In genomic region chr8:93810859-93811602, GRCm38 (mm10) we compare ENCODE assay signal across 7 mouse cellular contexts. TPM values are rescaled to one million over a fixed set of nuclear protein-coding genes. Genes with fewer than 3 reads are reported as not detected.
DNase-seq lines count a peak whose midpoint lies in the region; ATAC-seq lines count a peak whose summit lies in the region.

No protein-coding gene starts in this region.

- no peak for DNase-seq in lung, adult 18-20 months
- peak; percentile 53 for DNase-seq in cerebellum, adult 8-10 months
- DNase-seq in forebrain, embryonic 14.5 days (ENCODE audit: low spot score) = peak; percentile 58
- DNase-seq in B cell, adult 2 months = no peak
- no peak for DNase-seq in ovary, postnatal 14 days (ENCODE audit: low spot score)

- WGBS in lung, embryonic 16.5 days = 1% methylated on average over 44 of the region's 53 CpGs
- WGBS in forebrain, embryonic 14.5 days = under 1% methylated on average over 48 of the region's 53 CpGs
- 1% methylated on average over 53 of the region's 53 CpGs for WGBS in liver, embryonic 15.5 days (ENCODE audit: insufficient replicate concordance)

- H3K36me3 ChIP-seq in lung, embryonic 16.5 days (ENCODE audit: control insufficient read depth, insufficient read depth, low read length) = no peaks in the 10 kb centered on the region
- H3K36me3 ChIP-seq in forebrain, embryonic 14.5 days (ENCODE audit: control insufficient read depth, insufficient read depth, low read length) = no peaks in the 10 kb centered on the region
- no peaks in the 10 kb centered on the region for H3K36me3 ChIP-seq in liver, embryonic 15.5 days (replicated peaks)

- H3K4me1 ChIP-seq in lung, embryonic 16.5 days (replicated peaks; ENCODE audit: control insufficient read depth, insufficient read depth, low read length) = peaks cover 11% of the 10 kb centered on the region; the same call in 1 of the 2 replicates
- H3K4me1 ChIP-seq in forebrain, embryonic 14.5 days (ENCODE audit: control insufficient read depth, insufficient read depth, low read length) = peaks cover 22% of the 10 kb centered on the region
- H3K4me1 ChIP-seq in liver, embryonic 15.5 days (replicated peaks) = peaks cover 13% of the 10 kb centered on the region; the same call in 1 of the 2 replicates

- H3K27me3 ChIP-seq in lung, embryonic 16.5 days (ENCODE audit: control insufficient read depth, insufficient read depth, low read depth, low read length) = peaks cover 49% of the 10 kb centered on the region
- no peaks in the 10 kb centered on the region for H3K27me3 ChIP-seq in forebrain, embryonic 14.5 days (replicated peaks; ENCODE audit: control insufficient read depth, insufficient read depth, low read length)
- peaks cover 78% of the 10 kb centered on the region for H3K27me3 ChIP-seq in liver, embryonic 15.5 days

- H3K4me3 ChIP-seq in lung, embryonic 16.5 days (ENCODE audit: low read length) = peak overlapping the region; percentile 68
- H3K4me3 ChIP-seq in forebrain, embryonic 14.5 days (ENCODE audit: low read depth, low read length) = peak overlapping the region; percentile 88
- peak overlapping the region; percentile 56 for H3K4me3 ChIP-seq in liver, embryonic 15.5 days (replicated peaks)

- peak overlapping the region; percentile 69 for H3K9ac ChIP-seq in lung, embryonic 16.5 days (ENCODE audit: low read length)
- H3K9ac ChIP-seq in forebrain, embryonic 14.5 days (ENCODE audit: low read length) = peak overlapping the region; percentile 96
- no peak overlapping the region for H3K9ac ChIP-seq in liver, embryonic 15.5 days

- peak overlapping the region; percentile 94 for H3K4me2 ChIP-seq in lung, embryonic 16.5 days (ENCODE audit: low read depth, low read length)
- peak overlapping the region; percentile 77 for H3K4me2 ChIP-seq in forebrain, embryonic 14.5 days (ENCODE audit: low read length)
- peak overlapping the region; percentile 77 for H3K4me2 ChIP-seq in liver, embryonic 15.5 days

- no peaks in the 10 kb centered on the region for H3K9me3 ChIP-seq in lung, embryonic 16.5 days (ENCODE audit: control insufficient read depth, low read length)
- H3K9me3 ChIP-seq in forebrain, embryonic 14.5 days (replicated peaks; ENCODE audit: control insufficient read depth, low read length) = no peaks in the 10 kb centered on the region
- no peaks in the 10 kb centered on the region for H3K9me3 ChIP-seq in liver, embryonic 15.5 days (replicated peaks)

- ATAC-seq in lung, embryonic 16.5 days (ENCODE audit: low read depth) = no peak
- peak; percentile 16; the same call in 1 of the 2 replicates for ATAC-seq in forebrain, embryonic 14.5 days
- no peak for ATAC-seq in liver, embryonic 15.5 days (ENCODE audit: insufficient read depth)

- H3K27ac ChIP-seq in lung, embryonic 16.5 days (ENCODE audit: low read length) = no peak overlapping the region
- H3K27ac ChIP-seq in forebrain, embryonic 14.5 days (ENCODE audit: low read depth, low read length) = peak overlapping the region; percentile 96
- no peak overlapping the region for H3K27ac ChIP-seq in liver, embryonic 15.5 days (replicated peaks)

RNA-seq across cellular contexts. Expression of gene Gnao1, which starts 1.3 kb away (rescaled TPM):
- 3.7 and 4.7 TPM in 2 replicates for polyA plus RNA-seq in lung, embryonic 16.5 days (2015; fragmentation: Nextera tagmentation; extraction: Ambion mirVana)
- polyA plus RNA-seq in forebrain, embryonic 14.5 days (2014; fragmentation: Nextera tagmentation; extraction: Ambion mirVana) = 107 and 129 TPM in 2 replicates
- polyA plus RNA-seq in liver, embryonic 15.5 days (2015; fragmentation: Nextera tagmentation; extraction: Ambion mirVana) = 0.15 and 0.74 TPM in 2 replicates

Comparison
In these comparisons a context has a peak if more than half of its experiments do, and no peak if none do; other contexts are left out.
1. DNase-seq: peak in cerebellum, adult 8-10 months (single experiment) and forebrain, embryonic 14.5 days (single experiment); none in lung, adult 18-20 months (0 of 2), B cell, adult 2 months (0 of 2) and ovary, postnatal 14 days (single experiment).
2. RNA of gene Gnao1, which starts 1.3 kb away (polyA plus RNA-seq): 107 to 129 TPM in forebrain, embryonic 14.5 days; 3.7 to 4.7 TPM in lung, embryonic 16.5 days and 0.15 to 0.74 TPM in liver, embryonic 15.5 days; every median in the first group is over 10 times any median in the second.
3. Peak in every context shown above with its lines, with median percentiles within 50 percentile points of each other: H3K4me2 ChIP-seq and H3K4me3 ChIP-seq.